Mouse (Mus musculus) CH12.LX (cell line): ENCODE results near the gene Paxbp1. TPM values are rescaled to one million over a fixed set of nuclear protein-coding genes. Genes with fewer than 3 reads are reported as not detected.

Source experiments
- DNase-seq: peaks from one replicate; pipeline ENCODE4 v3.0.0-alpha.2; 2013; ENCODE audit errors: extremely low read depth
- H3K27ac ChIP-seq: 2 replicates; pipeline ENCODE4 v1.5.1; 2012; ENCODE audit warnings: low read depth, mild to moderate bottlenecking, control low read depth, moderate library complexity; ENCODE audit not compliant: insufficient read depth
- H3K27me3 ChIP-seq: replicated peaks from 2 replicates; pipeline ENCODE3; 2012; ENCODE audit warnings: inconsistent platforms
- H3K36me3 ChIP-seq, 2 experiments: replicated peaks in 1 of 2; 2 replicates each; pipeline versions ENCODE3 to v1.6.1; 2012; ENCODE audit warnings: inconsistent platforms in 1 of 2, low read length in 1 of 2, mild to moderate bottlenecking in 1 of 2, mixed read lengths in 1 of 2, moderate library complexity in 1 of 2; ENCODE audit not compliant: control insufficient read depth in 1 of 2, insufficient read depth in 1 of 2
- H3K4me1 ChIP-seq, 2 experiments: 2 replicates each; pipeline ENCODE4 v1.6.1; 2012; ENCODE audit warnings: inconsistent platforms in 1 of 2, moderate library complexity in 1 of 2; ENCODE audit not compliant: insufficient read depth in 2 of 2, control insufficient read depth in 1 of 2
- H3K4me2 ChIP-seq: 2 replicates; pipeline ENCODE4 v1.6.1; 2012; ENCODE audit warnings: low read depth, mild to moderate bottlenecking, control low read depth; ENCODE audit not compliant: poor library complexity, insufficient read depth, severe bottlenecking
- H3K4me3 ChIP-seq, 3 experiments: fragments of 150-350 bp in 1 of 3; sonication (generic) in 1 of 3; replicated peaks in 1 of 3; 2 replicates each; pipeline versions ENCODE3 to v1.5.1; 2011 to 2012; ENCODE audit warnings: low read depth in 2 of 3, low read length in 2 of 3, mild to moderate bottlenecking in 2 of 3, moderate library complexity in 2 of 3, control low read depth in 1 of 3, improper control_type of control experiment in 1 of 3, inconsistent platforms in 1 of 3, mixed read lengths in 1 of 3; ENCODE audit not compliant: poor library complexity in 1 of 3
- H3K79me2 ChIP-seq: replicated peaks from 2 replicates; pipeline ENCODE4 v1.6.1; 2012; ENCODE audit warnings: mild to moderate bottlenecking, moderate library complexity; ENCODE audit not compliant: control insufficient read depth, poor library complexity, insufficient read depth, severe bottlenecking; ENCODE audit errors: extremely low read depth
- H3K9ac ChIP-seq: 2 replicates; pipeline ENCODE4 v1.6.1; 2012; ENCODE audit warnings: low read depth, mild to moderate bottlenecking, control low read depth, moderate library complexity; ENCODE audit not compliant: insufficient read depth
- H3K9me3 ChIP-seq: replicated peaks from 2 replicates; pipeline ENCODE3; 2012; ENCODE audit warnings: low read length, inconsistent platforms, mixed read lengths
- BHLHE40 ChIP-seq: IDR thresholded peaks from 2 replicates; pipeline ENCODE4 v1.6.1; 2011; ENCODE audit warnings: mild to moderate bottlenecking, low read depth, low read length, improper control_type of control experiment
- CTCF ChIP-seq, 2 experiments: IDR thresholded peaks in 1 of 2; conservative IDR thresholded peaks in 1 of 2; 2 replicates each; pipeline ENCODE4 v1.5.1; 2011 to 2012; ENCODE audit warnings: low read depth in 2 of 2, low read length in 2 of 2, improper control_type of control experiment in 1 of 2, inconsistent platforms in 1 of 2, mild to moderate bottlenecking in 1 of 2, moderate library complexity in 1 of 2
- E2F4 ChIP-seq: IDR thresholded peaks from 2 replicates; pipeline ENCODE4 v1.6.1; 2011; ENCODE audit warnings: low read depth, low read length, improper control_type of control experiment; ENCODE audit not compliant: insufficient replicate concordance
- ELF1 ChIP-seq: IDR thresholded peaks from 2 replicates; pipeline ENCODE4 v1.6.1; 2014; ENCODE audit warnings: low read depth, mild to moderate bottlenecking, inconsistent platforms, low read length, improper control_type of control experiment
- JUN ChIP-seq: IDR thresholded peaks from 2 replicates; pipeline ENCODE4 v1.6.1; 2011; ENCODE audit warnings: low read depth, mild to moderate bottlenecking, low read length, improper control_type of control experiment, moderate library complexity; ENCODE audit not compliant: insufficient read depth
- KAT2A ChIP-seq: IDR thresholded peaks from 2 replicates; pipeline ENCODE4 v1.6.1; 2012; ENCODE audit warnings: low read length, improper control_type of control experiment, inconsistent platforms; ENCODE audit not compliant: insufficient replicate concordance
- MYC ChIP-seq: IDR thresholded peaks from 2 replicates; pipeline ENCODE4 v1.6.1; 2011; ENCODE audit warnings: low read depth, mild to moderate bottlenecking, improper control_type of control experiment, low read length
- NRF1 ChIP-seq: IDR thresholded peaks from 2 replicates; pipeline ENCODE4 v1.6.1; 2014; ENCODE audit warnings: low read depth, mild to moderate bottlenecking, inconsistent platforms, low read length, improper control_type of control experiment, moderate library complexity
- POLR2A ChIP-seq: IDR thresholded peaks from 2 replicates; pipeline ENCODE4 v1.6.1; 2011; ENCODE audit warnings: low read depth, mild to moderate bottlenecking, improper control_type of control experiment, low read length
- SMC3 ChIP-seq: IDR thresholded peaks from 2 replicates; pipeline ENCODE4 v1.6.1; 2011; ENCODE audit warnings: low read depth, low read length, improper control_type of control experiment
- TBP ChIP-seq: conservative IDR thresholded peaks from 2 replicates; pipeline ENCODE4 v1.6.1; 2011; ENCODE audit warnings: low read depth, low read length, improper control_type of control experiment
- UBTF ChIP-seq: IDR thresholded peaks from 2 replicates; pipeline ENCODE4 v1.6.1; 2012; ENCODE audit warnings: low read depth, mild to moderate bottlenecking, inconsistent platforms, low read length, improper control_type of control experiment, moderate library complexity
- USF2 ChIP-seq: conservative IDR thresholded peaks from 2 replicates; pipeline ENCODE4 v1.6.1; 2011; ENCODE audit warnings: low read depth, low read length, improper control_type of control experiment
- ZNF384 ChIP-seq: IDR thresholded peaks from 2 replicates; pipeline ENCODE4 v1.6.1; 2012; ENCODE audit warnings: low read depth, low read length, improper control_type of control experiment, inconsistent platforms
- dilution Hi-C: fragments of 300-500 bp; cut with MboI; formaldehyde crosslinking; loops from 2 replicates; pipeline ENCODE4 v1.14.3; 2020; ENCODE audit warnings: low sequenced_read_pairs; ENCODE audit not compliant: extremely low pct_unique_long_range_greater_than_20kb, extremely low pct_ligation_motif_present
- in situ Hi-C: fragments of 300-500 bp; cut with MboI; formaldehyde crosslinking; loops from 3 replicates; pipeline ENCODE4 v1.14.3; 2019; ENCODE audit warnings: low sequenced_read_pairs, low pct_ligation_motif_present, low pct_unique_long_range_greater_than_20kb, mixed read lengths
- polyA plus RNA-seq: library from polyadenylated mRNA; unstranded; fragments of >175 nt; gene quantifications from 2 replicates; pipeline ENCODE4 v1.2.1, GENCODE M21; 2012; ENCODE audit warnings: low read depth; ENCODE audit not compliant: insufficient read length
- total RNA-seq, 2 experiments: library from RNA; depleted of rRNA; stranded (reverse); fragments of 300-350 nt in 1 of 2; fragments of >200 nt in 1 of 2; gene quantifications; 2 replicates each; pipeline ENCODE4 v1.2.3; 2012 to 2014

The Paxbp1 gene
- total and polyA plus RNA-seq, 3 experiments: 39.4 to 77.1 (median 74.4) TPM

- H3K27me3 ChIP-seq: no peaks in the 10 kb centered on the region
- H3K4me3 ChIP-seq: no peak overlapping the region
- no peak overlapping the region for H3K27ac ChIP-seq
- no peak overlapping the region for H3K4me2 ChIP-seq
- no peak for DNase-seq
- TF ChIP-seq MYC (no peak), UBTF (no peak), E2F4 (no peak), USF2 (no peak), ELF1 (no peak), SMC3 (no peak), POLR2A (no peak), JUN (no peak), KAT2A (no peak), TBP (no peak)
- peaks cover 0 to 6% of the 10 kb centered on the region in 2 experiments; a peak in 2 of 4 replicates for H3K4me1 ChIP-seq
- peaks cover 2% of the 10 kb centered on the region for H3K9me3 ChIP-seq
- H3K9ac ChIP-seq: no peak overlapping the region
- in situ Hi-C loops (no loop called here), dilution Hi-C loops (no loop called here)
- peaks cover 67 to 91% of the 10 kb centered on the region in 2 experiments for H3K36me3 ChIP-seq
- H3K79me2 ChIP-seq: peaks cover 6% of the 10 kb centered on the region; the same call in 1 of the 2 replicates
These were observed 18.1 kb downstream of the Paxbp1 start for GRCm38 (mm10) chr16:91026290-91026689.

GRCm38 (mm10) chr16:91023384-91023783, 21.0 kb downstream of the Paxbp1 start:
- Histone ChIP-seq H3K9me3 (peaks cover 2% of the 10 kb centered on the region), H3K4me2 (no peak overlapping the region), H3K4me3 (no peak overlapping the region), H3K27me3 (no peaks in the 10 kb centered on the region), H3K36me3 (peaks cover 73 to 94% of the 10 kb centered on the region in 2 experiments), H3K4me1 (peaks cover 0 to 9% of the 10 kb centered on the region in 2 experiments; a peak in 2 of 4 replicates), H3K27ac (no peak overlapping the region), H3K9ac (no peak overlapping the region), H3K79me2 (no peaks in the 10 kb centered on the region; the same call in 1 of the 2 replicates)
- dilution Hi-C loops (no loop called here), in situ Hi-C loops (no loop called here)
- peak; percentile 31; the same call in 1 of the 2 replicates for TF ChIP-seq ZNF384
- no peak for TF ChIP-seq UBTF
- no peak for TF ChIP-seq BHLHE40
- TF ChIP-seq USF2: no peak
- peak; percentile 33 for TF ChIP-seq SMC3
- TF ChIP-seq MYC: 0 out of 2 replicates have a peak, but pooled peaks have one; percentile 30
- no peak for TF ChIP-seq NRF1
- TF ChIP-seq CTCF (conservative IDR thresholded peaks at IDR 0.05 in 1 of 2, IDR thresholded peaks at IDR 0.05 in 1 of 2; ENCODE audit: low read depth in 2 of 2, low read length in 2 of 2): peak; percentile 64 to 70
- DNase-seq: peak; percentile 52
